Mouse (Mus musculus) adrenal gland, adult 18-20 months (tissue): Measurements from ENCODE around the gene Kmt2e. TPM values are rescaled to one million over a fixed set of nuclear protein-coding genes. Genes with fewer than 3 reads are reported as not detected.
"Not testable (repeated sequence)": the region's sequence is repeated elsewhere in the genome, so short reads cannot be mapped to it uniquely, and the experiment has no call there.

Source experiments
- DNase-seq, 2 experiments: peaks; one replicate each; pipeline ENCODE4 v3.0.0; 2021 to 2022; ENCODE audit warnings: low spot score in 2 of 2
- total RNA-seq, 2 experiments: library from RNA; stranded (reverse); gene quantifications; 1 replicate in 1 of 2; 2 replicates in 1 of 2; pipeline ENCODE4 v1.2.3; 2021

Kmt2e gene
- total RNA-seq, 2 experiments from 2014 or later: 58.3 to 69.8 TPM

GRCm38 (mm10) chr5:23431948-23432707, 2.1 kb upstream of the Kmt2e start:
- no peak for DNase-seq

GRCm38 (mm10) chr5:23432708-23433645, 1.3 kb upstream of the Kmt2e start:
- DNase-seq: peak; percentile 95 to 97

GRCm38 (mm10) chr5:23434598-23435481, 599 bp downstream of the Kmt2e start:
- DNase-seq: peak; percentile 59 to 63

- no peak for DNase-seq
These were observed 1.4 kb downstream of the Kmt2e start for GRCm38 (mm10) chr5:23435482-23436125.

GRCm38 (mm10) chr5:23436735-23437134, 2.5 kb downstream of the Kmt2e start:
- no peak for DNase-seq

- no peak for DNase-seq
These were observed 5.6 kb downstream of the Kmt2e start for GRCm38 (mm10) chr5:23439857-23440256.

GRCm38 (mm10) chr5:23440572-23440971, 6.3 kb downstream of the Kmt2e start:
- no peak for DNase-seq

GRCm38 (mm10) chr5:23441916-23442315, 7.7 kb downstream of the Kmt2e start:
- DNase-seq: no peak

GRCm38 (mm10) chr5:23444411-23444810, 10.2 kb downstream of the Kmt2e start:
- DNase-seq: no peak

- not testable (repeated sequence) for DNase-seq
These were observed 19.3 kb downstream of the Kmt2e start for GRCm38 (mm10) chr5:23453561-23453960.

GRCm38 (mm10) chr5:23461688-23462087, 27.4 kb downstream of the Kmt2e start:
- DNase-seq: no peak

GRCm38 (mm10) chr5:23464247-23464646, 30.0 kb downstream of the Kmt2e start:
- DNase-seq: no peak

GRCm38 (mm10) chr5:23464743-23465142, 30.5 kb downstream of the Kmt2e start:
- DNase-seq: no peak

GRCm38 (mm10) chr5:23466546-23466945, 32.3 kb downstream of the Kmt2e start:
- DNase-seq: no peak

- no peak for DNase-seq
These were observed 39.0 kb downstream of the Kmt2e start for GRCm38 (mm10) chr5:23473098-23473873.

GRCm38 (mm10) chr5:23483811-23484210, 49.6 kb downstream of the Kmt2e start:
- no peak for DNase-seq

GRCm38 (mm10) chr5:23489231-23489630, 55.0 kb downstream of the Kmt2e start:
- DNase-seq: no peak

GRCm38 (mm10) chr5:23490797-23491196, 56.6 kb downstream of the Kmt2e start:
- DNase-seq: no peak

- no peak for DNase-seq
These were observed 62.2 kb downstream of the Kmt2e start for GRCm38 (mm10) chr5:23496396-23496795.

- DNase-seq: no peak
These were observed 62.7 kb downstream of the Kmt2e start for GRCm38 (mm10) chr5:23496933-23497332.
